Mouse (Mus musculus): ENCODE results near the gene Cyp26c1.
A peak's percentile ranks its signal among the peaks of the same experiment; 100 is the strongest.

DNA sequence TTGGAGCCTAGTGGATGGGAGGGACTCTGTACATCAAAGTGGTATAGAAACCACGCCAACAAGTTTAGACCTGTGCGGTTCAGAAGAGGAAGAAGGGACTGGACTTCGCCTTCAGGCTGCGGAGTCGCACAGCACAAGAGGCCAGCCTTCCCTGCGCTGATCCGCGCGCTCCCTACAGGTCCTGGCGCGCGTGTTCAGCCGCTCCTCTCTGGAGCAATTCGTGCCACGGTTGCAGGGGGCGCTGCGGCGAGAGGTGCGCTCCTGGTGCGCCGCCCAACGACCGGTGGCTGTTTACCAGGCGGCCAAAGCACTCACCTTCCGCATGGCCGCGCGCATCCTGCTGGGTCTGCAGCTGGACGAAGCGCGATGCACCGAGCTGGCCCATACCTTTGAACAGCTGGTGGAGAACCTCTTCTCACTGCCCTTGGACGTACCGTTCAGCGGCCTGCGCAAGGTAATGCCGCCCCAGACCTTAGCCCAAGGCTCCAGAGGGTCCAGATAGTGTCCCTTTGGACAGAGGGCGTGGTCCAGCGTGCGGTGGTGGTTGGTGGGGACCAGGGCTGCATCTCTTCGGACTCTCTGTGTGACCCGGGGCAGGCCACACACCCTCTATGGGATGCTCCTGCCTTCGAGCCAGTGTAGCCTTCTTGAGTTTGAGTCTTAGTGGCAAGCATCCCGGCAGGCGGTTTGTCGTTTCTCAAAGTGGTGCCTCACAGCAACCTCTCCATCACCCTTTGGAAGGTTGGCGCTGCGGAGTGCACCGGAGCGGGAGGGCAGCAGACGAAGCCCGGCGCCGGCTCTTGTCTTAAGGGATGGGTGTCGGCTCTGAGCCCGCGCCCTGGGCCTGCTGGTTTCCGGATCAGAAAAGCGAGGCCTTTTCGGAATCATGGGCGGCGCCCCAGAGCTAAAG, 1.8 kb downstream of the Cyp26c1 start:
- TF ChIP-seq CTCF (IDR thresholded peaks at IDR 0.05; ENCODE audit: low read depth) (peak; percentile 46), EP300 (IDR thresholded peaks at IDR 0.05; ENCODE audit: low read depth) (no peak)

All from liver, postnatal 0 days (tissue).